Mouse (Mus musculus): ENCODE data around the gene Gm572. TPM values are rescaled to one million over a fixed set of nuclear protein-coding genes. Genes with fewer than 3 reads are reported as not detected.
A peak's percentile ranks its signal among the peaks of the same experiment; 100 is the strongest.

The Gm572 gene
- polyA plus RNA-seq, 1 experiment from 2014 or later: not detected

- Histone ChIP-seq H3K36me3 (no peaks in the 10 kb centered on the region), H3K4me1 (peaks cover 27% of the 10 kb centered on the region), H3K4me3 (no peak overlapping the region), H3K9ac (no peak overlapping the region), H3K9me3 (no peaks in the 10 kb centered on the region), H3K27me3 (replicated peaks) (no peaks in the 10 kb centered on the region), H3K27ac (no peak overlapping the region), H3K4me2 (replicated peaks) (peak overlapping the region; percentile 23; the same call in 1 of the 2 replicates)
- 47% methylated on average over 15 of the region's 16 CpGs for WGBS
- ATAC-seq (ENCODE audit: low FRiP score, low read depth): no peak
These were observed 33.3 kb downstream of the Gm572 start for GRCm38 (mm10) chr4:148676188-148676960.

GRCm38 (mm10) chr4:148676961-148677637 lies 34.0 kb downstream of the Gm572 start:
- H3K4me2 ChIP-seq (replicated peaks): peak overlapping the region; percentile 23; the same call in 1 of the 2 replicates
- no peak overlapping the region for H3K9ac ChIP-seq
- no peak overlapping the region for H3K27ac ChIP-seq
- peaks cover 29% of the 10 kb centered on the region for H3K4me1 ChIP-seq
- H3K4me3 ChIP-seq: no peak overlapping the region
- 38% methylated on average over 20 of the region's 20 CpGs for WGBS
- H3K36me3 ChIP-seq: no peaks in the 10 kb centered on the region
- H3K27me3 ChIP-seq (replicated peaks): no peaks in the 10 kb centered on the region
- H3K9me3 ChIP-seq: no peaks in the 10 kb centered on the region
- no peak; the same call in 1 of the 2 replicates for ATAC-seq (ENCODE audit: low FRiP score, low read depth)

GRCm38 (mm10) chr4:148678105-148678504 lies 35.0 kb downstream of the Gm572 start:
- Histone ChIP-seq H3K9ac (no peak overlapping the region), H3K27me3 (replicated peaks) (peaks cover 8% of the 10 kb centered on the region; the same call in 1 of the 2 replicates), H3K36me3 (no peaks in the 10 kb centered on the region), H3K4me1 (peaks cover 32% of the 10 kb centered on the region), H3K4me2 (replicated peaks) (no peak overlapping the region), H3K27ac (no peak overlapping the region), H3K4me3 (no peak overlapping the region), H3K9me3 (no peaks in the 10 kb centered on the region)
- ATAC-seq (ENCODE audit: low FRiP score, low read depth): no peak
- WGBS: 78% methylated on average over 7 of the region's 7 CpGs

GRCm38 (mm10) chr4:148680505-148681067 lies 37.5 kb downstream of the Gm572 start:
- no peak overlapping the region for H3K4me3 ChIP-seq

GRCm38 (mm10) chr4:148681429-148681828 lies 38.3 kb downstream of the Gm572 start:
- no peak for ATAC-seq (ENCODE audit: low FRiP score, low read depth)

More at GRCm38 (mm10) chr4:148680505-148681067, 37.5 kb downstream of the Gm572 start:
- H3K4me2 ChIP-seq (replicated peaks): no peak overlapping the region
- whole genome bisulfite sequencing: 82% methylated on average over 1 of the region's 1 CpGs
- no peaks in the 10 kb centered on the region for H3K9me3 ChIP-seq
- ATAC-seq (ENCODE audit: low FRiP score, low read depth): no peak
- no peak overlapping the region for H3K9ac ChIP-seq
- peaks cover 15% of the 10 kb centered on the region; the same call in 1 of the 2 replicates for H3K27me3 ChIP-seq (replicated peaks)
- H3K4me1 ChIP-seq: peaks cover 24% of the 10 kb centered on the region
- no peak overlapping the region for H3K27ac ChIP-seq
- no peaks in the 10 kb centered on the region for H3K36me3 ChIP-seq

GRCm38 (mm10) chr4:148682961-148683360 lies 39.8 kb downstream of the Gm572 start:
- peaks cover 12% of the 10 kb centered on the region; the same call in 1 of the 2 replicates for H3K4me1 ChIP-seq

More at GRCm38 (mm10) chr4:148681429-148681828, 38.3 kb downstream of the Gm572 start:
- 20% methylated on average over 8 of the region's 8 CpGs for WGBS
- Histone ChIP-seq H3K4me1 (peaks cover 17% of the 10 kb centered on the region), H3K9ac (no peak overlapping the region), H3K4me3 (no peak overlapping the region), H3K4me2 (replicated peaks) (0 out of 2 replicates have a peak overlapping the region, but pooled peaks have one; percentile 12), H3K27ac (no peak overlapping the region), H3K9me3 (no peaks in the 10 kb centered on the region), H3K36me3 (no peaks in the 10 kb centered on the region), H3K27me3 (replicated peaks) (peaks cover 20% of the 10 kb centered on the region)

GRCm38 (mm10) chr4:148683539-148683938 lies 40.4 kb downstream of the Gm572 start:
- Histone ChIP-seq H3K4me3 (no peak overlapping the region), H3K4me2 (replicated peaks) (no peak overlapping the region), H3K27ac (no peak overlapping the region), H3K9ac (no peak overlapping the region), H3K27me3 (replicated peaks) (peaks cover 30% of the 10 kb centered on the region), H3K4me1 (peaks cover 12% of the 10 kb centered on the region; the same call in 1 of the 2 replicates), H3K9me3 (no peaks in the 10 kb centered on the region), H3K36me3 (no peaks in the 10 kb centered on the region)
- WGBS: 77% methylated on average over 13 of the region's 13 CpGs
- no peak for ATAC-seq (ENCODE audit: low FRiP score, low read depth)

More at GRCm38 (mm10) chr4:148682961-148683360, 39.8 kb downstream of the Gm572 start:
- 90% methylated on average over 4 of the region's 4 CpGs for WGBS
- Histone ChIP-seq H3K9me3 (no peaks in the 10 kb centered on the region), H3K4me3 (no peak overlapping the region), H3K27ac (no peak overlapping the region), H3K9ac (no peak overlapping the region), H3K4me2 (replicated peaks) (no peak overlapping the region), H3K27me3 (replicated peaks) (peaks cover 25% of the 10 kb centered on the region), H3K36me3 (no peaks in the 10 kb centered on the region)
- ATAC-seq (ENCODE audit: low FRiP score, low read depth): no peak

- Histone ChIP-seq H3K36me3 (no peaks in the 10 kb centered on the region), H3K4me3 (no peak overlapping the region), H3K4me2 (replicated peaks) (0 out of 2 replicates have a peak overlapping the region, but pooled peaks have one; percentile 1), H3K9me3 (0 out of 2 replicates have a peak, but pooled peaks cover 2% of the 10 kb centered on the region), H3K9ac (0 out of 2 replicates have a peak overlapping the region, but pooled peaks have one; percentile 22), H3K4me1 (peaks cover 12% of the 10 kb centered on the region; the same call in 1 of the 2 replicates), H3K27ac (no peak overlapping the region), H3K27me3 (replicated peaks) (peaks cover 33% of the 10 kb centered on the region)
- 16% methylated on average over 14 of the region's 14 CpGs for WGBS
- no peak for ATAC-seq (ENCODE audit: low FRiP score, low read depth)
These were observed 43.4 kb downstream of the Gm572 start for GRCm38 (mm10) chr4:148686491-148686941.

- H3K27me3 ChIP-seq (replicated peaks): peaks cover 25% of the 10 kb centered on the region
- no peak for ATAC-seq (ENCODE audit: low FRiP score, low read depth)
- no peak overlapping the region for H3K4me2 ChIP-seq (replicated peaks)
- H3K4me3 ChIP-seq: no peak overlapping the region
- WGBS: 51% methylated on average over 2 of the region's 2 CpGs
- H3K9me3 ChIP-seq: 0 out of 2 replicates have a peak, but pooled peaks cover 6% of the 10 kb centered on the region
- peaks cover 8% of the 10 kb centered on the region; the same call in 1 of the 2 replicates for H3K4me1 ChIP-seq
- no peak overlapping the region for H3K27ac ChIP-seq
- H3K36me3 ChIP-seq: no peaks in the 10 kb centered on the region
- no peak overlapping the region for H3K9ac ChIP-seq
These were observed 45.0 kb downstream of the Gm572 start for GRCm38 (mm10) chr4:148688091-148688490.

GRCm38 (mm10) chr4:148691185-148691584 lies 48.1 kb downstream of the Gm572 start:
- H3K9me3 ChIP-seq: 0 out of 2 replicates have a peak, but pooled peaks cover 6% of the 10 kb centered on the region
- H3K27me3 ChIP-seq (replicated peaks): peaks cover 15% of the 10 kb centered on the region
- H3K4me2 ChIP-seq (replicated peaks): no peak overlapping the region
- no peak overlapping the region for H3K27ac ChIP-seq
- no peak overlapping the region for H3K4me3 ChIP-seq
- WGBS: 88% methylated on average over 4 of the region's 4 CpGs
- ATAC-seq (ENCODE audit: low FRiP score, low read depth): no peak
- peaks cover 8% of the 10 kb centered on the region; the same call in 1 of the 2 replicates for H3K4me1 ChIP-seq
- no peaks in the 10 kb centered on the region for H3K36me3 ChIP-seq
- no peak overlapping the region for H3K9ac ChIP-seq

GRCm38 (mm10) chr4:148693417-148693959 lies 50.4 kb downstream of the Gm572 start:
- no peak overlapping the region for H3K9ac ChIP-seq
- H3K4me2 ChIP-seq (replicated peaks): no peak overlapping the region
- no peaks in the 10 kb centered on the region for H3K4me1 ChIP-seq
- H3K4me3 ChIP-seq: no peak overlapping the region
- 0 out of 2 replicates have a peak, but pooled peaks cover 3% of the 10 kb centered on the region for H3K27me3 ChIP-seq (replicated peaks)
- no peaks in the 10 kb centered on the region for H3K36me3 ChIP-seq
- H3K9me3 ChIP-seq: 0 out of 2 replicates have a peak, but pooled peaks cover 6% of the 10 kb centered on the region
- no peak overlapping the region for H3K27ac ChIP-seq
- ATAC-seq (ENCODE audit: low FRiP score, low read depth): no peak
- WGBS: 93% methylated on average over 7 of the region's 7 CpGs
